Mouse (Mus musculus): ENCODE measurements around the gene Fam173b.

DNA sequence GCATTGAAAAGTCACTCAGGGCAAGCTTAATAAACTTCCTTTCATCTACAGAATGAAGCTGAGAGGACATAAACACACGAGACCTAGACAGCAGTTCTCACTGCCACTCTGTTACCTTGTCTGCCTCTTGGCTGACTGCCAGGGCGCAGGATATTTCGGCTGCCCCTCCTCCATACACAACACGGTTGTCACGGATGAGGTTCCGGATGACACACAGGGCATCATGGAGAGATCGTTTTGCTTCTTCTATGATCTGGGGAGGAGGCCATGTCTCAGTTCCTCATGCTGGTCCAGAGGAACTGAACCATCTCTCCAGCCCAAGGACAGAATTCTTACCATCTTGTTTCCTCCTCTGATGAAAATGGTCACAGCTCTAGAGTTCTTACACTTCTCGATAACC lies 9.1 kb upstream of the Fam173b start:
- TF ChIP-seq CTCF (IDR thresholded peaks at IDR 0.05; ENCODE audit: insufficient read depth, low read depth, low read length): no peak
- no peak for TF ChIP-seq POLR2A (IDR thresholded peaks at IDR 0.05; ENCODE audit: insufficient read depth, low read depth, low read length)
